Mouse (Mus musculus) forebrain, embryonic 16.5 days (tissue): ENCODE measurements around the gene Hdlbp. TPM values are rescaled to one million over a fixed set of nuclear protein-coding genes. Genes with fewer than 3 reads are reported as not detected.
A peak's percentile ranks its signal among the peaks of the same experiment; 100 is the strongest.
"Not testable (repeated sequence)": the region's sequence is repeated elsewhere in the genome, so short reads cannot be mapped to it uniquely, and the experiment has no call there.

Experiments
- ATAC-seq: fragments of 200-750 bp; cut with Nextera tagmentation; 2 replicates; pipeline ENCODE4 v1.8.0; 2017; ENCODE audit warnings: mild to moderate bottlenecking, moderate library complexity
- H3K27ac ChIP-seq: fragments of 300-500 bp; sonication (generic); 2 replicates; pipeline ENCODE4 v1.5.1; 2014; ENCODE audit warnings: low read length, control low read depth
- H3K27me3 ChIP-seq: fragments of 300-500 bp; sonication (generic); replicated peaks from 2 replicates; pipeline ENCODE4 v1.6.1; 2014; ENCODE audit warnings: low read length; ENCODE audit not compliant: control insufficient read depth, insufficient read depth
- H3K36me3 ChIP-seq: fragments of 300-500 bp; sonication (generic); 2 replicates; pipeline ENCODE4 v1.6.1; 2014; ENCODE audit not compliant: control insufficient read depth, insufficient read depth
- H3K4me1 ChIP-seq: fragments of 300-500 bp; sonication (generic); replicated peaks from 2 replicates; pipeline ENCODE4 v1.6.1; 2014; ENCODE audit warnings: low read length; ENCODE audit not compliant: control insufficient read depth, insufficient read depth
- H3K4me2 ChIP-seq: fragments of 300-500 bp; sonication (generic); 2 replicates; pipeline ENCODE4 v1.6.1; 2014; ENCODE audit warnings: mild to moderate bottlenecking, low read length, control low read depth
- H3K4me3 ChIP-seq: fragments of 300-500 bp; sonication (generic); replicated peaks from 2 replicates; pipeline ENCODE4 v1.5.1; 2014; ENCODE audit warnings: mild to moderate bottlenecking, low read length, control low read depth
- H3K9ac ChIP-seq: fragments of 300-500 bp; sonication (generic); replicated peaks from 2 replicates; pipeline ENCODE4 v1.6.1; 2014; ENCODE audit warnings: low read depth, low read length, control low read depth
- H3K9me3 ChIP-seq: fragments of 300-500 bp; sonication (generic); 2 replicates; pipeline ENCODE4 v1.6.1; 2016; ENCODE audit warnings: low read length; ENCODE audit not compliant: control insufficient read depth
- WGBS: fragments of 180-500 bp; shearing (Covaris S2); extraction: QIAGEN DNeasy Blood & Tissue Kit; methylation state at CpG from one replicate; pipeline ENCODE4 v1.1.7; 2014; 5-methylcytosine and 5-hydroxymethylcytosine counted together
- polyA plus RNA-seq: library from polyadenylated mRNA; unstranded; fragments of >200 nt; fragmentation: Nextera tagmentation; extraction: Ambion mirVana; gene quantifications from 2 replicates; pipeline ENCODE4 v1.2.1, GENCODE M21; 2015

Gene Hdlbp
- polyA plus RNA-seq, 1 experiment from 2014 or later, result 61.6 TPM

GRCm38 (mm10) chr1:93486302-93486701 is 7.7 kb upstream of the Hdlbp start:
- not testable (repeated sequence) for H3K9ac ChIP-seq, H3K4me3 ChIP-seq, ATAC-seq, H3K36me3 ChIP-seq, H3K27ac ChIP-seq, H3K9me3 ChIP-seq, H3K4me2 ChIP-seq, H3K27me3 ChIP-seq, H3K4me1 ChIP-seq
- 98% methylated on average over 2 of the region's 3 CpGs for WGBS

- Histone ChIP-seq H3K27ac (peak overlapping the region; percentile 92), H3K4me1 (peaks cover 8% of the 10 kb centered on the region), H3K27me3 (no peaks in the 10 kb centered on the region), H3K4me3 (peak overlapping the region; percentile 86), H3K36me3 (no peaks in the 10 kb centered on the region), H3K9ac (peak overlapping the region; percentile 88), H3K4me2 (peak overlapping the region; percentile 66), H3K9me3 (no peaks in the 10 kb centered on the region)
- 6% methylated on average over 23 of the region's 23 CpGs for WGBS
- no peak for ATAC-seq
Observed at GRCm38 (mm10) chr1:93479476-93480083, 965 bp upstream of the Hdlbp start.

GRCm38 (mm10) chr1:93477758-93478585 is 643 bp downstream of the Hdlbp start:
- Histone ChIP-seq H3K9me3 (no peaks in the 10 kb centered on the region), H3K27me3 (no peaks in the 10 kb centered on the region), H3K36me3 (no peaks in the 10 kb centered on the region), H3K4me3 (peak overlapping the region; percentile 86), H3K27ac (peak overlapping the region; percentile 92), H3K9ac (peak overlapping the region; percentile 82), H3K4me2 (peak overlapping the region; percentile 57), H3K4me1 (peaks cover 8% of the 10 kb centered on the region)
- WGBS, result under 1% methylated on average over 40 of the region's 41 CpGs
- peak; percentile 95 for ATAC-seq

- Histone ChIP-seq H3K27ac (no peak overlapping the region), H3K9me3 (no peaks in the 10 kb centered on the region), H3K4me3 (no peak overlapping the region), H3K27me3 (no peaks in the 10 kb centered on the region), H3K4me1 (peaks cover 8% of the 10 kb centered on the region), H3K4me2 (no peak overlapping the region), H3K36me3 (no peaks in the 10 kb centered on the region), H3K9ac (no peak overlapping the region)
- ATAC-seq, result no peak
- WGBS, result 95% methylated on average over 3 of the region's 3 CpGs
Observed at GRCm38 (mm10) chr1:93475694-93476093, 2.9 kb downstream of the Hdlbp start.

GRCm38 (mm10) chr1:93468626-93469025 is 10.0 kb downstream of the Hdlbp start:
- Histone ChIP-seq H3K9me3 (no peaks in the 10 kb centered on the region), H3K27me3 (no peaks in the 10 kb centered on the region), H3K36me3 (no peaks in the 10 kb centered on the region), H3K27ac (no peak overlapping the region), H3K4me2 (no peak overlapping the region), H3K4me3 (no peak overlapping the region), H3K9ac (no peak overlapping the region), H3K4me1 (no peaks in the 10 kb centered on the region)
- WGBS, result 84% methylated on average over 4 of the region's 4 CpGs
- ATAC-seq, result no peak

- Histone ChIP-seq H3K9me3 (no peaks in the 10 kb centered on the region), H3K27me3 (no peaks in the 10 kb centered on the region), H3K4me2 (no peak overlapping the region), H3K4me3 (no peak overlapping the region), H3K4me1 (no peaks in the 10 kb centered on the region), H3K36me3 (no peaks in the 10 kb centered on the region), H3K27ac (no peak overlapping the region), H3K9ac (no peak overlapping the region)
- ATAC-seq, result no peak
Observed at GRCm38 (mm10) chr1:93465746-93466145, 12.9 kb downstream of the Hdlbp start.

GRCm38 (mm10) chr1:93465066-93465465 is 13.5 kb downstream of the Hdlbp start:
- Histone ChIP-seq H3K9me3 (no peaks in the 10 kb centered on the region), H3K4me2 (no peak overlapping the region), H3K27me3 (no peaks in the 10 kb centered on the region), H3K4me1 (no peaks in the 10 kb centered on the region), H3K9ac (no peak overlapping the region), H3K27ac (no peak overlapping the region), H3K4me3 (no peak overlapping the region), H3K36me3 (no peaks in the 10 kb centered on the region)
- no peak for ATAC-seq

- Histone ChIP-seq H3K27me3 (no peaks in the 10 kb centered on the region), H3K4me3 (no peak overlapping the region), H3K9ac (no peak overlapping the region), H3K9me3 (no peaks in the 10 kb centered on the region), H3K4me2 (no peak overlapping the region), H3K36me3 (no peaks in the 10 kb centered on the region), H3K27ac (no peak overlapping the region), H3K4me1 (no peaks in the 10 kb centered on the region)
- no peak for ATAC-seq
- 42% methylated on average over 3 of the region's 3 CpGs for WGBS
Observed at GRCm38 (mm10) chr1:93459101-93459500, 19.5 kb downstream of the Hdlbp start.

GRCm38 (mm10) chr1:93458357-93458756 is 20.3 kb downstream of the Hdlbp start:
- no peak overlapping the region for H3K27ac ChIP-seq
- H3K4me1 ChIP-seq, result no peaks in the 10 kb centered on the region
- WGBS, result 58% methylated on average over 1 of the region's 1 CpGs
- H3K9ac ChIP-seq, result no peak overlapping the region
- ATAC-seq, result no peak
- no peak overlapping the region for H3K4me2 ChIP-seq
- no peaks in the 10 kb centered on the region for H3K9me3 ChIP-seq
- no peaks in the 10 kb centered on the region for H3K27me3 ChIP-seq
- H3K36me3 ChIP-seq, result no peaks in the 10 kb centered on the region
- H3K4me3 ChIP-seq, result no peak overlapping the region
